Mouse (Mus musculus) brain, embryonic 14.5 days (tissue): ENCODE measurements at regions not wholly inside any gene's neighbourhood (a gene's known extent, or its start where the extent isn't known, plus 50 kb on each side); places are given as distances from the start of the nearest gene placed in this dataset.
A peak's percentile ranks its signal among the peaks of the same experiment; 100 is the strongest.

Experiments used
- DNase-seq: peaks from one replicate; pipeline ENCODE4 v3.0.0-alpha.2; 2011; ENCODE audit warnings: low read depth
- CTCF ChIP-seq: fragments of 200-500 bp; IDR thresholded peaks from 2 replicates; pipeline ENCODE4 v1.5.1; 2012; ENCODE audit warnings: inconsistent platforms, mild to moderate bottlenecking, moderate library complexity, borderline replicate concordance; ENCODE audit not compliant: insufficient read depth, insufficient read length; ENCODE audit errors: extremely low read depth
- POLR2A ChIP-seq: fragments of 200-500 bp; IDR thresholded peaks from 2 replicates; pipeline ENCODE4 v1.6.1; 2012; ENCODE audit warnings: mild to moderate bottlenecking, inconsistent platforms, borderline replicate concordance; ENCODE audit not compliant: poor library complexity, insufficient read depth, insufficient read length, severe bottlenecking; ENCODE audit errors: extremely low read depth

DNA sequence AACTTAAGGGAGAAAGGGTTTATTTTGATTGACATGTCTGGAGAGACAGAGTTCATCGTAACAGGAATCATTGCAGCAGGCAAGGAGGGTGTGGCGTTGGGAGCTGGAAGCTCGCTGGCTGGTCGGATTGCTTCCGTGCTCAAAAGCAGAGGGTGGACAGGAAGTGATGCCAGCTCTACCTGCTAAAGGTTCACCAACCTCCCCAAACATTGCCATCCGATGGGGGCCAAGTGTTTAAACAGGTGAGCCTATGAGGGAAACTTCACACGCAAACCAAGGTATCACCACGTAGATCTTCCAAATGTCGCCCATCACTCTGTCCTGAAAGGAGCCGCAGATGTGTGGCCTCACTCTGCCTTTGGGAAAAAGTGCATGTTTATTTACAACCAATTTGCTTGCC lies 162.3 kb upstream of the 3110018I06Rik start:
- TF ChIP-seq CTCF (no peak), POLR2A (no peak)
- DNase-seq: no peak

DNA sequence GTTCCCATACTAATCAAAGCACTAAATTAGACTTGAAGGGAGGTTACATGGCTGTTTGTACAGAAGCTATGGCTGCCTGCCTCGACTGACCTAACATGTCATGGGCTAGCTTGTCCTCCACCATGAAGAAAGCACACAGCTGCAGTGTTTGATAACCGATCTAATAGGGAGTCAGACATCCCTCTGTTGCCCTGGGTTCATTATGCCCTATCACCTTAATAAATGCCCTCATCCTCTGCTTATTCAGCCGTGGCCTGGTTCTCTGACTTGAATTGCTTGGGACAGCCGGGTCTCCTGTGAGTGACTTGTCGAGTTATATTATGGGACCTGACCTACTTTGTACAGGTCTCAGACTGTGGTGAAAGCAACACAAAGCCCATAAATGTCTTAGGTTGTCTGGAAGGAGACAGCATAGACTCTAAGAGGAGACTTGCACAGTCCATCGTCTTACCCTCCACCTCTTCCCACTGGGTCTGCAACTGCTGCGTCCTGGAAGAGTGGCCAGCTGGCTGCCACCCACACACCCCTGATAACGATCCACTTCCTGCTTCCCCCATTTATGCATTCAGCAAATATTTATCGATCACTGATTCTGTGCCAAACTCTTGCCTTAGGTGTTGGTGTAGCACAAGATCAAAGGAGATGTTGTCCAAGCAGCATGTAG lies 161.2 kb upstream of the 3110018I06Rik start:
- no peak for TF ChIP-seq CTCF
- TF ChIP-seq POLR2A: no peak
- no peak for DNase-seq

DNA sequence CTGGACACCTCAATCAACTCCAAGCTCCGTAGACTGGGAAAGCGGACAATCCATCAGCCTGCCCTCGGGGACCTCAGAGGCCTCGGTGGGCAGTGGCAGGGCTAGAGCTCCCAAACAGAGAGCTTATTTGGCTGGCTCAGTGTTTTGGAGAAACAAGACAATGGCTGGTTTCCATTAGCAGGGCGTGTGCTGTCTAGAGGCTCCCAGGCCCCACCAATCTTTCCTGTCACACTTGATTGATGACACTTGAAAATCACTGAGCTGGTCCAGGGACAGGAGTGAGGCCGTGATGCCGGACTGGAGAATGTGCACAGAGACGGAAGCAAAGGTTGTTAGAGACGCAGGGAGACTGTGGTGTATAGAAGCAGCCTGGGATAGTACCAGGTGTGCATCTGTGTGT lies 159.4 kb upstream of the 3110018I06Rik start:
- TF ChIP-seq CTCF (no peak), POLR2A (no peak)
- DNase-seq: peak; percentile 19

DNA sequence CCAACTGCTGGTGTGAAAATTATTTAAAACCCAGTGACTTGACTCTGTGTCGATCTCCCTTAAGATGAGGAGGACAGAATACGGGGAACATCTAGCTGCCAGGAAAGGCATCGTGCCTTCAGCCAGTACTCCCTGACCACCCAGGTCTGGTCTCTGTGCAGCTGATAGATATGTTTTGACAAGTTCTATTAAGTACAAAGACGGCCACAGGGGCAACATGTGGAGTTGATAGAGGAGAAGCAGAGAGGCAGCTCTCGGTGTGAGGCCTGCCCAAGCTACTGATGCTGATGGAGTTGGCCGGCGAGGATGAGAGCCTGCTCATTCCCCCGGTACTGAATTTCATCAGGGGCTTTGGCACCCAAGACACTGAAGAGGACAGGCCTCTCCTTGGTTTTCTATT lies 154.1 kb upstream of the 3110018I06Rik start:
- DNase-seq: no peak
- TF ChIP-seq CTCF (no peak), POLR2A (no peak)

DNA sequence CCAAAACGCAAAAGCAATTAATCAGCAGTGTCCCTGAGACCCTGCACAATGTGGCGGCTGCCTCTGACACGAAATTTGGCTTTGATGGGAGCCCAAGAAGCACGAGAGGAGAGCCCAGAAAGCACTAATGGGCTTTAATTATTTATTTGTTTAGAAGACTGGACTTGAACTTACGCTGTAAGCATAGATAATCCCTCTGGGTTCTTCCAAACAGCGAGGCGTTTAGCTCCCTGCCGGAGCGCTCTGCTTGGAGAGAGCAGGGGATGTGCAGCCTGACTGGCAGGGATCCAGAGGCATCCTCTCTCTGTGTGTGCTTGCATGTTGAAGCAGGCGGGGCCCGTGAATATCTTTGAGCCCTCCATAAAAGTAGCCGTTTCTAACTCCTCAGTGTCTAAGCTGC lies 153.3 kb upstream of the 3110018I06Rik start:
- peak; percentile 83 for DNase-seq
- TF ChIP-seq POLR2A: no peak
- no peak for TF ChIP-seq CTCF

DNA sequence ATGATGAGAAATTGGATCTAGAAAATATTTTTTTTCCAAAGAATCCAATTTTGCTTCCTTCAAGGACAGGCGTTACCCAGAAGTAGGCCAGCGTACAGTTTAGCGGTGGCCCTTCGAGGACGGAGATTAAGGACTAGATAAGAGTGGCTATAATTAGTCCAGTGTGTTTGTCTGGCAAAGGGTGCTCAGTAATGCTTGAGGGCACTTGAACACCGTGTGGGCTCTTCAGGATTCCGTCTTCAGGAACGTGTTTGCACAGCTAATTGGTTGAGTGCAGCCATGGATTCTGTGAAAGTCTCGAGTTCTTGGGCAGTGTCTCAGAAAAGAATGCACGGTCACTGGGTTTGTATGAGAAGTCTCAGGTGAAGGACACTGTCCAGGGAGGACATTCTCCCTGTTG lies 149.7 kb upstream of the 3110018I06Rik start:
- no peak for DNase-seq

DNA sequence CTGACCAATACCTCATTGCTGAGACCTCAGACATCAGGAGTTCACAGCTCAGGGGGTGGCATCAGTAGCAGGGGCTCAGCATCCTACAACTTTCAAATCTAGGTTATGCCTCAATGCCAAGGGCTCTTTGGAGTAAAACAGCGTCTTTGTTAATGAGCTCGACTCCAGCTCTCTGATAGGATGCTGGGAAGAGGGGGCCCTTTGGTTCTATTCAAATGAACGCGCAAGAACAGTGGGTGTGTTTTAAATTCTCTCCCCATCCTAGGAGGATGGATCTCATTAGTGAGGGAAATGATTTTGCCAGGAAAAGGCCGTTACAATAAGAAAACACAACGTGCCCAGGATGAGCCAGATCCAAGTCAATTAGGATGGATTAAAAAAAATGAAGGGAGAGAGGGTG lies 132.2 kb upstream of the 3110018I06Rik start:
- TF ChIP-seq POLR2A (no peak), CTCF (no peak)
- DNase-seq: peak; percentile 87

More for the DNA sequence above, 149.7 kb upstream of the 3110018I06Rik start:
- TF ChIP-seq CTCF (no peak), POLR2A (no peak)

DNA sequence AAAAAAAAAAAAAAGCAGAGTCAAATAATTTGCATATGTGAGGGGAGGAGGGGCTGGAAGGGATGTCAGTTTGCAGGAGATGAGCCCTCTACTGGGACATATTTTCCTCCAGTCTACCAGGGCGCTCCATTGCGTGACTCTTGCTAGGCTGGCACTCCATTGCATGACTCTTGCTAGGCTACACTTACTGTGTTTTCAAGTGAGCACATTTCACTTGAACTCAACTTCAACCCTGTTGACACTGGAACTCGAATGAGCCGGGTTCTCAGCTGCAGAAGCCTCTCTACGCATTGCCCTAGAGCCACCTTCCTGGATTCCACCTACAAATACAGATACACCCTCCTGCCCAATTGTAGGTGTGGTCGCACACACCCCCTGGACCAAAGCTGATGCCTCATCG lies 131.5 kb upstream of the 3110018I06Rik start:
- peak; percentile 38 for DNase-seq
- no peak for TF ChIP-seq POLR2A
- no peak for TF ChIP-seq CTCF

DNA sequence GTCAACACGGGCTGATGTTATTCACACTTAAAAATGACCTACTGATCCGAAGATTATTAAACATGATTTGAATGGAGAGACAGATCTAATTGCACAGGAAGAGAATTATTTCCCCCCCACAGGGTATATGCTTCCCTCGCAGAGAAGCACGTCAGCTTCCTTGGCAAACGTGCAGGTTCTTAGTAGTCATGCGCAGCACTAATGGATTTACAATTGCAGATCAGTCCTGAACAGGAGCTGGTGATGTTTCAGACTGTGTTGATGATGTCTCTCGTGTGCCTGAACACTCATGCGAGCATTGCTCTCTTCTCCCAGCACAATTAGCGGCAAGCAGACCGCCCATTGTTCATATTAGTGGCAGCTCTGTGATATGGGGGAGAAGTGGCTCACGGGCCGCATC lies 127.9 kb upstream of the 3110018I06Rik start:
- peak; percentile 74 for DNase-seq
- TF ChIP-seq CTCF (no peak), POLR2A (no peak)

DNA sequence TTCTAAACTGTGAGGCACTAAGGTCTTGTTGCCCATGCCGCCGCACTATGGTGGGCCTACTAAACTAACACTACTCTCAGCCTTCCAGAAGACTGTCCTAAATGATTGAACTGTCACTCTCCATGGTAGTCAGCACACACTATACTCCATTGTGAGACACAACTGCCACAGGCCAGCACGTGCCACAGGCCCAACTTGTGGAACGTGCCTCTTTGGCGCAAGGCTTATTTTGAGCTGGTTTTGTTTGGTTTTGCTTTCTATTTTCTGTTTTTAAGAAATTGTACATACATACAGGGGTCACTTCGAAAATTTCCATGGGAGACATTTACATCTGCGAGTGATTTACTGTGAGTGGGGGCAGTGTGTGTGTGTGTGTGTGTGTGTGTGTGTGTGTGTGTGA lies 126.8 kb upstream of the 3110018I06Rik start:
- no peak for DNase-seq
- TF ChIP-seq CTCF (no peak), POLR2A (no peak)

DNA sequence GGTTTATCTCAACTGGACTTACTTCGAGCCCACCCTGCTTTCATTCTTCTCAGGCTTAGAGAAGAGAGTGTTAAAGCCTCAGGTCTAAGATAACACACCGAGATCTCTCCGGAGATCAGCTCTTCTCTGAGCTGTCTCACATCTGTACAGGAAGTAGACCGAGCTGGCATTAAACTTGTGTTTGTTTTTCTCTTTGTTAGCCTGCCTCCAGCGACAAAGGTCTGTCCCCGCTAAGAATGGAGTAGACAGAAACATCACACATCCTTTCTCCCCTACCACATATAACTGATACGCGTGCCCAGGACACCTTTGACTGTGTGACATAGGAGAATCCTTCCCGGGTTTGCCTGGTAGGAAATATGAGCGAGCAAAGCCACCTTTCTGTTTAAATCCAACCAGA lies 126.3 kb upstream of the 3110018I06Rik start:
- DNase-seq: no peak
- TF ChIP-seq POLR2A: no peak
- TF ChIP-seq CTCF: no peak

DNA sequence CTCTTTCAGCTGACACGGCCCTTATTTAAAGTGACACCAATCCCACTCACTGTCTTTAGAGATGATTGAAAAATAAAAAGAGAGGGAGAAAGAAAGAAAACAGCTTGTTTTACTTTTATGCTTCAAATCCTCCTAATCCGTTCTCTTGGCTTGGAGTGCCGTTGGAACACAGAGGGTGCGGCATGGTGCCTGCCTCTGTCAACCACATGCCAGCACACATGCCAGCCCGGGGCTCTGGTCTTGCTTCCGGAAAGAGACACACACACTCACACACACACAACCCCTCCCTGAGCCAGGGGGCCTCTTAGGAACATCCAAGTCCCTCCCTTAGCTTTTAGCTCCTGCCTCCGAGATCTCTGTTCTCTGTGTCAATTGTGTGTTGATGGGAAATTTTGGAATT lies 116.2 kb upstream of the 3110018I06Rik start:
- TF ChIP-seq POLR2A (no peak), CTCF (no peak)
- peak; percentile 69 for DNase-seq
